Mouse (Mus musculus): ENCODE measurements around the gene Vti1a.
A peak's percentile ranks its signal among the peaks of the same experiment; 100 is the strongest.

The Vti1a gene

GRCm38 (mm10) chr19:55469301-55470051 is 153.4 kb downstream of the Vti1a start:
- no peak for DNase-seq

- no peak for DNase-seq
These were observed 156.5 kb downstream of the Vti1a start for GRCm38 (mm10) chr19:55472582-55472981.

- DNase-seq = no peak
These were observed 158.1 kb downstream of the Vti1a start for GRCm38 (mm10) chr19:55474225-55474624.

- no peak for DNase-seq
These were observed 164.4 kb downstream of the Vti1a start for GRCm38 (mm10) chr19:55480526-55480925.

- no peak for DNase-seq
These were observed 165.2 kb downstream of the Vti1a start for GRCm38 (mm10) chr19:55481308-55481707.

- no peak for DNase-seq
These were observed 167.4 kb downstream of the Vti1a start for GRCm38 (mm10) chr19:55483526-55483925.

GRCm38 (mm10) chr19:55484559-55484958 is 168.5 kb downstream of the Vti1a start:
- no peak for DNase-seq

DNA sequence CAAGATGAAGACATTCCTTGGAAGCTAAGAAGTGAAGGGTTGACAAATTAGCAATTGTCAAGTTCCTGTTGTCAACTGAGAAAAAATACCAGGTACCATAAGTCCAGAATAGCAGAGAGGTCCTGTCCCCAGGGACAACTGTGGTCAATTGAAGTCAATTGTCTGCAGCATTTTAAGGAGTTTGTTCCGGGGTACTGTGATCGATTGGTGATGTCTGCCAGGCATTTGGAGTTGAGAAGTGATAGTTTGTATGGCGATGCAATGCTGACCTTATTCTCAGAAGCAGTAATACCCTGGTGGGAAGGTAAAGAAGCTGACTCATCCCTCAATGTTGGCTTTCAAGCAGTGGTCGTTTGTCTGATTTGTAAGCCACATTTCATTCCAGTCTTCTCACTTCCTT is 170.4 kb downstream of the Vti1a start:
- DNase-seq = no peak

DNA sequence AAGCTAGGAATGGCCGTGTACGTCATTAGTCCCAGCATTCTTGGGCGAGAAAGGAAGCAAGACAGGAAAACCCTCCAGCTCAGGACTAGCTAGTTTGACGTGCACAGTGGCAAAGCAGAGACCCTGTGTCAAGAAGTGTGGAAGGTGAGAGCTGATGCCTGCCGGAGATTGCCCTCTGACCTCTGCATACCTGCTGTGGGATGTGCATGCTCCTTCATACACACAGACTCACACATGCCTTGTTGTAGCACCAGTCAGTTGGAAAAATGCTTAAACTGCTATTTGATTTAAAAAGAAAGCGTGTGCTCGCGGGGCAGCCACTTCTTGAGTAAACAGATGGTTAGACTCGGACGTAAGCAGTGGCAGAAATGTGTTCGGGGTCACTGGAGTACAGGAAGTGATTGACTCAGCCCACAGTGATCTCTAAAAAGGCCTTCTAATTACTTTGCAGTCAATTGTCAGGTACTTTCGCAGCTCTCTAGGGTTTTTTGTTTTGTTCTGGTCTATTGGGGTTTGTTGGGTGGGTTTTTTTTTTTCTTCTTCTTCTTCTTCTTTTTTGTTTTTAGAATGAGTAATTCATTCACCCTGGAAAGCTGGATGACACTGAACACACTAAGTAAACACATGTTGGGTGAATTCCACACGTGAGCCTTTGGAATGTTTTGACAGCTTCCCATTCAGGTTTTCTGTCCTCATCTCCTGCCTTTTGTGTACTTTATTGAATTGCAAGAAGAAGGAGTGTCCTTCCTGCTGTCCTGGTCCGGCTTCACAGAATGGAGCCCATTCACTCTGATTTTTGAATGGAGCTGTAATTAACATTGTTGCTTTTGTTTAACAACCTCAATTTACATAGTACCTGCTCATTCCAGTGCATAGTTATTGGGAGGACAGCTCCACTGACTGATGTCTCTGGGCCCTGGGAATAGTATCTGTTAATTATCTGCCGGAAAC is 175.3 kb downstream of the Vti1a start:
- DNase-seq = no peak

- DNase-seq = peak; percentile 21
These were observed 180.2 kb downstream of the Vti1a start for GRCm38 (mm10) chr19:55496333-55496732.

GRCm38 (mm10) chr19:55499179-55499863 is 183.2 kb downstream of the Vti1a start:
- no peak for DNase-seq

GRCm38 (mm10) chr19:55501985-55502384 is 185.9 kb downstream of the Vti1a start:
- no peak for DNase-seq

DNA sequence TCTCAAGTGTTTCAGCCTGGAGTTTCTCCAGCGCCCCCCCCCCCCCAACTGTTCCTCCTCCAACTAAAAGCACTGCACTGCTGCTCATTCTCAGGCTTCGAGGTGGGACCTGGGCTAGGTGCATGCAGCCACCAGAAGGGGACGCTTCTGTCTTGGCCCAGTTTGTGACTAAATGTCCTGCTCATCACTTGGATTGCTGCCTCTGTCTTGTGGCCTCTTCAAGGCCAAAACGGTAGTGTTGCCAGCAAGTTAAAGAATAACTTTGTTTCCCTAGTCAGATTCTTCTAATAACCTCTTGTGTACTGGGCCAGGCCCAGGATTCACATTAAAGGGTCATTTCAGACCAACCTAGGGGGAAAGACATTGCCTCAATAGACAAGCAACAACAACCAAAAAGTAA is 187.7 kb downstream of the Vti1a start:
- DNase-seq = no peak

- DNase-seq = no peak
These were observed 191.7 kb downstream of the Vti1a start for GRCm38 (mm10) chr19:55507748-55508147.

- no peak for DNase-seq
These were observed 192.1 kb downstream of the Vti1a start for GRCm38 (mm10) chr19:55508239-55508638.

- no peak for DNase-seq
These were observed 192.9 kb downstream of the Vti1a start for GRCm38 (mm10) chr19:55508965-55509364.

DNA sequence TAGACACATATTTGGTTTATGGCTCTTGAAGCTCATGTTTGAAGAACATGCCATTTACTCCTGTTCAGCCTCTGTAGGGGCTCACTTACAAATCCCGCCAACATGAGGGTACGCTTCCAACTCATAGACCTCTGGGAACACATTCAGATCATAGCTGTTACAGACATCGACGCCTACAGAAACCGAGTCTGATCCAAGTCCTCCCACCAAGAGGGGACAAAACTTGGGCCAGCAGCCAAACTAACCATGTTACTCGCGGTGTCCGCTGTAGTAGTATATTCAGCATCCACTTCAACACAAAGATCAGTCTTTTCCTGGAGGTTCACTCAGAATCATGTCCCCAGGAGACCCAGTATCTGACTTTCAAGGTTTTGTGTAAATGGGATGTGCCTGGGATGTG is 193.5 kb downstream of the Vti1a start:
- DNase-seq = no peak

- DNase-seq = no peak
These were observed 197.8 kb downstream of the Vti1a start for GRCm38 (mm10) chr19:55513941-55514340.

GRCm38 (mm10) chr19:55520236-55520635 is 204.1 kb downstream of the Vti1a start:
- DNase-seq = no peak

- DNase-seq = no peak
These were observed 207.2 kb downstream of the Vti1a start for GRCm38 (mm10) chr19:55523340-55523739.

- DNase-seq = no peak
These were observed 208.3 kb downstream of the Vti1a start for GRCm38 (mm10) chr19:55524385-55524784.

DNA sequence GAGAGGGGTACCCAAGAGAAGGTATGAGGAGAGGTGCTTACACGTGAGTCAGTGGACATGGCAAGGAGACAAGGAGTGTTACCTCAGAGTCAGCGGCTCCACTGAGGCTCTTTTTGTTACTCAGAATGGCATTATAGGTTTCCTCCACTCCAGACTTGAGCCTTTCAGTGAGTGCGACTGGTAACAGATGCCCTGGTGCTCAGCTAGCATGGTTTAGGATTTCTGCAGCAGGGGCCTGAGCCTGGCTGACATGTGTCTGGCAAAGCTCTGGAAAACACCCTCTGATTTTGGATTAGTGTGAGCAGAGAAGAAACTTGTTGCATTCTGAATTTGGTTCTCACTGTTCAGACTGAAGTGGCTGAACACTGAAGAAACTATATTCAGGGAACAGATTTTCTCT is 209.0 kb downstream of the Vti1a start:
- DNase-seq = no peak

DNA sequence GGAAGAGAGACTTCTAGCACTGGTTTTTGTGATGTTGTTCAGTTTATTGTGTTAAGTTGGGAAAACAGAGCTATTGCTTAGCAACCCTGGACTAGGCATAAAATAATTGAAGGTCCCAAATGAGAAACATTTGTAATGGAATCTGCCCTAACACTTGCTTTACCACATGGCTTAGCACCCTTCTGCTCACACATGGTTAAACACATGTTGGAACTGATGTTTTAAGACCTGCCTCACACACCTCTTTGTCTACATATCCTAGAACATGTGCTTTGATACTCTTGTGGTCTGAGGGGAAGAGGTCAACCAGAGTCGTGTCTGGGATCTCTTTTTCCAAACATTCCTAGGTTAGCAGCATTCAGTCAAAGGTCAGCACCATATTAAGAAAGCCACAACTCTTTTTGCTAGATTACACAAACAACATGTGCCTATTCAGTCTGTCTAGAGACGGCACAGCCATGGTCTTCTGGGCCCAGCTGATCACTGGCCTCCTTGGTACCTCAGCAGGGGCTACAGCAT is 210.7 kb downstream of the Vti1a start:
- DNase-seq = no peak

Measured in lung, postnatal 10 days (tissue).